Mouse (Mus musculus): ENCODE results near the gene Stxbp3. TPM values are rescaled to one million over a fixed set of nuclear protein-coding genes. Genes with fewer than 3 reads are reported as not detected.
"Not testable (repeated sequence)": the region's sequence is repeated elsewhere in the genome, so short reads cannot be mapped to it uniquely, and the experiment has no call there.

The Stxbp3 gene
- polyA plus RNA-seq, 1 experiment: 6.9 TPM

- TF ChIP-seq POLR2A (IDR thresholded peaks at IDR 0.05; ENCODE audit: low read depth, low read length): no peak
- no peak for TF ChIP-seq CTCF (IDR thresholded peaks at IDR 0.05; ENCODE audit: extremely low read depth, insufficient read depth, insufficient read length, insufficient replicate concordance)
- H3K27me3 ChIP-seq (ENCODE audit: control insufficient read depth, insufficient read depth, low read length): no peaks in the 10 kb centered on the region
- peaks cover 44% of the 10 kb centered on the region; the same call in 1 of the 2 replicates for H3K4me1 ChIP-seq (ENCODE audit: control insufficient read depth, insufficient read depth, insufficient read length)
- H3K27ac ChIP-seq (ENCODE audit: insufficient read depth, low read length): 0 out of 2 replicates have a peak overlapping the region, but pooled peaks have one; percentile 4
- DNase-seq (ENCODE audit: low read depth in 1 of 2, low spot score in 2 of 2): no peak
- no peak overlapping the region for H3K4me3 ChIP-seq (ENCODE audit: extremely low read depth, insufficient read depth, insufficient read length)
- H3K36me3 ChIP-seq (ENCODE audit: control insufficient read depth, insufficient read depth, low read length): no peaks in the 10 kb centered on the region
- 89% methylated on average over 2 of the region's 2 CpGs for WGBS
Observed at GRCm38 (mm10) chr3:108883067-108883466, 42.7 kb upstream of the Stxbp3 start.

GRCm38 (mm10) chr3:108881873-108882272 is 41.5 kb upstream of the Stxbp3 start:
- not testable (repeated sequence) for H3K36me3 ChIP-seq (ENCODE audit: control insufficient read depth, insufficient read depth, low read length); DNase-seq (ENCODE audit: low read depth in 1 of 2, low spot score in 2 of 2); H3K27me3 ChIP-seq (ENCODE audit: control insufficient read depth, insufficient read depth, low read length); H3K4me3 ChIP-seq (ENCODE audit: extremely low read depth, insufficient read depth, insufficient read length); H3K27ac ChIP-seq (ENCODE audit: insufficient read depth, low read length)
- peaks cover 44% of the 10 kb centered on the region; the same call in 1 of the 2 replicates for H3K4me1 ChIP-seq (ENCODE audit: control insufficient read depth, insufficient read depth, insufficient read length)
- WGBS: 51% methylated on average over 4 of the region's 4 CpGs

- Histone ChIP-seq H3K36me3 (ENCODE audit: control insufficient read depth, insufficient read depth, low read length) (no peaks in the 10 kb centered on the region), H3K4me3 (ENCODE audit: extremely low read depth, insufficient read depth, insufficient read length) (no peak overlapping the region; the same call in 1 of the 2 replicates), H3K27me3 (ENCODE audit: control insufficient read depth, insufficient read depth, low read length) (no peaks in the 10 kb centered on the region), H3K27ac (ENCODE audit: insufficient read depth, low read length) (peak overlapping the region; percentile 76), H3K4me1 (ENCODE audit: control insufficient read depth, insufficient read depth, insufficient read length) (peaks cover 38% of the 10 kb centered on the region; the same call in 1 of the 2 replicates)
- TF ChIP-seq CTCF (IDR thresholded peaks at IDR 0.05; ENCODE audit: extremely low read depth, insufficient read depth, insufficient read length, insufficient replicate concordance) (no peak), POLR2A (IDR thresholded peaks at IDR 0.05; ENCODE audit: low read depth, low read length) (no peak)
- WGBS: 48% methylated on average over 28 of the region's 28 CpGs
- DNase-seq (ENCODE audit: low read depth in 1 of 2, low spot score in 2 of 2): peak; percentile 24 to 53
Observed at GRCm38 (mm10) chr3:108880544-108881507, 40.5 kb upstream of the Stxbp3 start.

GRCm38 (mm10) chr3:108879836-108880435 is 39.6 kb upstream of the Stxbp3 start:
- WGBS: 32% methylated on average over 5 of the region's 5 CpGs

GRCm38 (mm10) chr3:108879129-108879528 is 38.8 kb upstream of the Stxbp3 start:
- 94% methylated on average over 2 of the region's 2 CpGs for WGBS
- TF ChIP-seq POLR2A (IDR thresholded peaks at IDR 0.05; ENCODE audit: low read depth, low read length) (no peak), CTCF (IDR thresholded peaks at IDR 0.05; ENCODE audit: extremely low read depth, insufficient read depth, insufficient read length, insufficient replicate concordance) (no peak)

More at GRCm38 (mm10) chr3:108879836-108880435, 39.6 kb upstream of the Stxbp3 start:
- Histone ChIP-seq H3K36me3 (ENCODE audit: control insufficient read depth, insufficient read depth, low read length) (no peaks in the 10 kb centered on the region), H3K4me1 (ENCODE audit: control insufficient read depth, insufficient read depth, insufficient read length) (peaks cover 35% of the 10 kb centered on the region; the same call in 1 of the 2 replicates), H3K4me3 (ENCODE audit: extremely low read depth, insufficient read depth, insufficient read length) (no peak overlapping the region), H3K27me3 (ENCODE audit: control insufficient read depth, insufficient read depth, low read length) (no peaks in the 10 kb centered on the region), H3K27ac (ENCODE audit: insufficient read depth, low read length) (peak overlapping the region; percentile 22; the same call in 1 of the 2 replicates)
- DNase-seq (ENCODE audit: low read depth in 1 of 2, low spot score in 2 of 2): no peak
- TF ChIP-seq POLR2A (IDR thresholded peaks at IDR 0.05; ENCODE audit: low read depth, low read length): no peak
- no peak for TF ChIP-seq CTCF (IDR thresholded peaks at IDR 0.05; ENCODE audit: extremely low read depth, insufficient read depth, insufficient read length, insufficient replicate concordance)

GRCm38 (mm10) chr3:108870631-108871030 is 30.3 kb upstream of the Stxbp3 start:
- 89% methylated on average over 6 of the region's 6 CpGs for WGBS
- Histone ChIP-seq H3K27me3 (ENCODE audit: control insufficient read depth, insufficient read depth, low read length) (no peaks in the 10 kb centered on the region), H3K36me3 (ENCODE audit: control insufficient read depth, insufficient read depth, low read length) (no peaks in the 10 kb centered on the region), H3K4me3 (ENCODE audit: extremely low read depth, insufficient read depth, insufficient read length) (no peak overlapping the region), H3K27ac (ENCODE audit: insufficient read depth, low read length) (no peak overlapping the region), H3K4me1 (ENCODE audit: control insufficient read depth, insufficient read depth, insufficient read length) (peaks cover 4% of the 10 kb centered on the region; the same call in 1 of the 2 replicates)
- DNase-seq (ENCODE audit: low read depth in 1 of 2, low spot score in 2 of 2): no peak
- TF ChIP-seq CTCF (IDR thresholded peaks at IDR 0.05; ENCODE audit: extremely low read depth, insufficient read depth, insufficient read length, insufficient replicate concordance): no peak
- no peak for TF ChIP-seq POLR2A (IDR thresholded peaks at IDR 0.05; ENCODE audit: low read depth, low read length)

More at GRCm38 (mm10) chr3:108879129-108879528, 38.8 kb upstream of the Stxbp3 start:
- Histone ChIP-seq H3K36me3 (ENCODE audit: control insufficient read depth, insufficient read depth, low read length) (no peaks in the 10 kb centered on the region), H3K4me1 (ENCODE audit: control insufficient read depth, insufficient read depth, insufficient read length) (peaks cover 32% of the 10 kb centered on the region; the same call in 1 of the 2 replicates), H3K4me3 (ENCODE audit: extremely low read depth, insufficient read depth, insufficient read length) (no peak overlapping the region), H3K27me3 (ENCODE audit: control insufficient read depth, insufficient read depth, low read length) (no peaks in the 10 kb centered on the region), H3K27ac (ENCODE audit: insufficient read depth, low read length) (no peak overlapping the region)
- DNase-seq (ENCODE audit: low read depth in 1 of 2, low spot score in 2 of 2): no peak

Data from spleen, adult 2 months (tissue).